Mouse (Mus musculus) left cerebral cortex, postnatal 25 days (tissue): ENCODE results near the gene Vps11. TPM values are rescaled to one million over a fixed set of nuclear protein-coding genes. Genes with fewer than 3 reads are reported as not detected.
"Not testable (repeated sequence)": the region's sequence is repeated elsewhere in the genome, so short reads cannot be mapped to it uniquely, and the experiment has no call there.

ENCODE experiments used
- DNase-seq, 2 experiments: peaks; one replicate each; pipeline ENCODE4 v3.0.0; 2022; ENCODE audit warnings: low spot score in 2 of 2, mixed read lengths in 1 of 2
- intact Hi-C: fragments of 180-260 bp; cut with DNase I; formaldehyde crosslinking; loops from one replicate; pipeline ENCODE4 v1.15.1; 2025
- total RNA-seq, 2 experiments: library from RNA; stranded (reverse); gene quantifications; 2 replicates each; pipeline ENCODE4 v1.2.3; 2021

The Vps11 gene
- total RNA-seq, 2 experiments from 2014 or later: 47.3 to 47.4 TPM

DNA sequence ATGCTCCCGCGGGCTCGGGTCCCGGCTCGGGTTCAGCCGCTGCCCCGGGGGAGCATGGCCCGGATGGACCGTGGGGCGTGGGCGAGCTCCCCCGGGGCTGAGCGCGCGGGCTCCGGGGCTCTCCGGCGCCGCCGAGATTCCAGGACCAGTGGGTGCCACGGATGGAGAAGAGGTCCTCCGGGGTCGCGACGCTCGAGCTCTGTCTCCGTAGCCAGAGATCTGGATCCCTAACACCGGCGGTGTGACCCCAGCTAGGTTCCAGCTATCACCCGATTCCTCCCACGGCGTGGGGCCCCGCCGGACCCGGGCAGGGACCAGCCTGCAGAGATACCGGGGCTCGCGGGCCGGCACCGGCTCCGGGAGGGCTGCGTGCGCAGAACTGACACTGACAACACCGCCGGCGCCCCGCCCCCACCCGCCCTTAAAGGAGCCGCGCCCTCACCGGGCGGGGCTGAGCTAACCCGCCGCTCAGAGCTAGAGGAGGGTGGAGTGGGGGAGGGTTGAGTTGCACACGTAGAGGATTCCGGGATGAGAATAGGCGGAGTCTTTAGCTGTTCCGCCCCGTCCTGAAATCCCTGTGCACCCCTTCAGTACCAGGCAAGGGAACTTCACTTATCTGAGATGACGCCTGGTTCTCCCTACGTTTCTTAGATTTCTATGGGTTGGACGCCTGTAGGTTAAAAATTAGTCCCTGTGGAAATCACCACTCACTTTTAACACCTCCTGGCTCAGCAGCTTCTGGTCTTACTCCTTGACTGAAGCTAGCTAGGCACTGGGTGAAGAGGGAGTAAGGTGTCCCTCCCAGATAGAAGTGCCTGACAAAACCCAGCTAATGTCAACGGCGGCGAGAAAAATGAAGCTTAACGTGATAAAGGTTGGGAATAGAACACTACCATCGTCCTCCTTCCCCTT, 41.3 kb downstream of the Vps11 start, which contains the start of gene C2cd2l:
Gene C2cd2l, minus strand, starts transcription at position 399 of the 912 bp plus-strand sequence.
- DNase-seq: peak; percentile 90 to 98
- intact Hi-C loops: no loop called here

- intact Hi-C loops: no loop called here
- peak in 1 of 2 experiments; percentile 28 for DNase-seq
Measured at GRCm38 (mm10) chr9:44319105-44319886, 42.2 kb downstream of the Vps11 start.

GRCm38 (mm10) chr9:44318826-44319095, 42.7 kb downstream of the Vps11 start:
- no peak for DNase-seq
- intact Hi-C loops: no loop called here

DNA sequence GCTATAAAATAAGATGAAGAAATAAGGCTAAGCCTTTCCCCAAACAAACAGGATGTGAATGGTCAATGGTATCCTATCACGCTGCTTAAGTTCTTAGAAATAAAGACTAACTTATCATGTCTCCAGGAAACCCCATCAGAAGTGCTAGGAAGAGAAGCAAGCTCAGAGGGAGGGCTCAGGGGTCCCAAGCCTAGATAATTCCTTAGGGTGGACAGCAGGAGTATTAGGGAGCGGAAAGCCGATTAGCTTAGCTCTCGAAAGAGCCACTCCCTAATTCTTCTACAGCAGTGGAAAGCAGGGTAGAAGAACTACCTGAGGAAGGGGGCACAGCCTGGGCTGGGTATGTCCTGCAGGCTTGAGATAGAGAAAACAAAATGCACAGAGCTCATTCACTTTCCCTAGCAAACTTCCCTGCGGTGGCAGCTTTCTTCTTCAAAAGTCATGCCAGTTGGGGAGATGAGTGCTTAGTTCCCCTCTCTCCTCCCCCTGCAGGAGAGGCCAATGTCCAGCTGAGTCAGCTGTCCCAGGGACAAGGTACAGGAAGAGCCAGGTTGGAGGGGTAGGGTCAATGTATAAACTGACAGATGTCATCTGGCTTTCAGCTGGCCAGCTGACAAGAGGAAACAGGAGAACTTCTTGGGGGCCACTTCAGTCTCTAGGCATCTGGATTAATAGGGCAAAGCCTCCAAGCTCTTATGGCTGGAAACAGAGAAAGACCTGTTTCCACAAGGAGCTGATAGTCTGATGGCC, 43.2 kb downstream of the Vps11 start:
- no peak for DNase-seq
- intact Hi-C loops: no loop called here

DNA sequence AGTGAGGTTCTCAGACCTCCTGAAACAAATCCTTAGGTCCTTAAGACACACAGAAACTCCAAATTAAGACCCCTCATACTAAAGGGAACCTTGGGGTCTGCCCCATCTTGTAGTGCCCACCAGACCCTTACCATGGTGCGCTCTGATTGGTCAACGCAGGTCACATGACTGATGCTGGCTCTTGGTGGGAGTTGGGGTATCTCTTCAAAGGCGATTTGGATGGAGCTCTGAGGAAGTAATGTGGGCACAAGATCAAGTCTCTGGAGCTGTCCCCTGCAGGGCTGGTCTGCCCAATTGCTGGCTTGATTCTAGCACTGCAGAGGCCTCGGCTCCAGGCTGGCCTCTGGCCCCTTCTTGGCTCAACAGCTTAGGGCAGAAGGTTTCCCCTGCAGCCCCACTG, 44.0 kb downstream of the Vps11 start:
- intact Hi-C loops: no loop called here
- no peak for DNase-seq

GRCm38 (mm10) chr9:44314910-44315309, 46.6 kb downstream of the Vps11 start:
- DNase-seq: no peak
- intact Hi-C loops: no loop called here

GRCm38 (mm10) chr9:44314257-44314547, 47.3 kb downstream of the Vps11 start:
- intact Hi-C loops: no loop called here
- DNase-seq: no peak

DNA sequence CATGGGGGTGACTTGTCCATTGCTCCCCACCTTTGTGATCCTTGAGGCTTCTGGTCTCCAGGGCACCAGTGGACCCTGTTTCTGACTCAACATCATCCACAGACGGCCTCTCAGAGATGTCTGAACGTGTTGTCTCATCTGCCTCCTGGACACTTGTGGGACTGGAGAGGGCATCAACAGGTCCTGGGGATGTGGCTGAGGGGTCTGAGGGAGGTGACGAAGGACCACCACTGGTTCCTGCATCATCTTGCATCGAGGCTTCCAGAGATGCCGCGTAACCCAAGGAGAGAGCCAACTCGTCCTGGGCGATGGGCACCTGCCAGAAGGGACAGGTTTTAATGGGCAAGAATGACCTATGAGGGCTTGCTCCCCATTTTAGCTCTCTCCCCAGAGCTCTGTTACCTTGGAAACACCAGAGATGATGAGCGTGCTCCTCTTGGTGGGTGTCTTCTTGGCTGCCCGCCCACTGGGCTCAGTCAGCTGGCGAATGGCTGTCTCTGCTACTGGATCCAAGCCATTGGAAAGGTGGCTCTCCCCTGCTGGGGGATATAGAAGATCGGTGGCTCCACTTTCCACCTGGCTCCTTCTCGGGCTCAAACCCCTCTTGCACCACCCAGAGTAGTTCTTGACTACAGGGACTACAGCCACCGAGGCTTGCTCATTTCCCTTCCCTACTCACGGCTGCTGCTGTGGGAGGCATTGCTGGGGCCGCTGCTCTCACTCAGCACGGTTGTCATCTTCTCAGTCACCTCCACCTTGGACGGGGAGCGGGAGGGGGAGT, 47.8 kb downstream of the Vps11 start:
- intact Hi-C loops: no loop called here
- peak; percentile 75 to 92 for DNase-seq

DNA sequence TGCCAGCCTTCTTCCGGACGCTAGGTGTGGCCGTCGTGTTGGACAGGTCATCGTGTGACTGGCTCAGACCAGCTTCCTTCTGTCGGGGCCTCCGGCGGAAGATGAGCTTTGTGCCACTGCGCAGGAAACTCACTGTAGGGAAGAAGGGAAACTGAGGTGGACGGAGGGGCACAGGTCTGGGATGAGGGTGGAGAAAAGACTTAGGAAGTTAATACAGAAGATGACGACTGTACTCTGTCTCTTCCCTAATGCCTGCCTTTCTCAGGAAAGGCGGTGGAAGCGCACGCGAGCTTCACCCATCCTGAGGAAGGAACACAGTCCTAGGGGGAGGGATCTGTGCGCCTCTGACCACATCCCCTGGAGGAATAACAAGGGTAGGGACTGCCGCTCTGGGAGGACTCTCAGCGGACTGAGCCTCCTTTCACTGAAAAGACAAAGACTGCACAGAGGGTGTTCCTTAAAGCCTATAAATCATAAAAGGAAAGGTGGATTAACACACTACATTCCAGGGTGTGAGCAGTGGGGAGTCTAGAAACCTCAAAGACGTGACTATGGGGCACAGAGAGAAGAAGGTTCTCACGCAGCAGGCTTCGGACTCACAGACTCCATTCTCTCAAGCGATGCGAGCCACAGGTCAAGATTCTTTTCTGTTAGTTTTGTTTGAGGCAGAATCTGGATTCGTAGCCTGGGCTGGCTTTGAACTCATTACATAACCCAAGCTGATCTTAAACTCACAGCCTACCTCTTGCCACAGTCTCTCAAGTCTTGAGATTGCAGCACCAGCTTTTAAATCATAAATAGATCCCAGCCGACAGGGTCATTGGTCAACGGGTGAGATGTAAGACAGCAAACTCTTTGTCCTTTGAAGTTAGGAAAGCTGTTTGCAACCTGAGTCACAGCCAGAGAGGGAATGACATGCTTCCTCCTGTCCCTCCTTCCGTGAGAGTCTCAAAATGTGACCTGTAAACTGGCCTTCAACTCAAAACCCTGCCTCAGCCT, 50.0 kb downstream of the Vps11 start:
- intact Hi-C loops: no loop called here
- DNase-seq: no peak

DNA sequence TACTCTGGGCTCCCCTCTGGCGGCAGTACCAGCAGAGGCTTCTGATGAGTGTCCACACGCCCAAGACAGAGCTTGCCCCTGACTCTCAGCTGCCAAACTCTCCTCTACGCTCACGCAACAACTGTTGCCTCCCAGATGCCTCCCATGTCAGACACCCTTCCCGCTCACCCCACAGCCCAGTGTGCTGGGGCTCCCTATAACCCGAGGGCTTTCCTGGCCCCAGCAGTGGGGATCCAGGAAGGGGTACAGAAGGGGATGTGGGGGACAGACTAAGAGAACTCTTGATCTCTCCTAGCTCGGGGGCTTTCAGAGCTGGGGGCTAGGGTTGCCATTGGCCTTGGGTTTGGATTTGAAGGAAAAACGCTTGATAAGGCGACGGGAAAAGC, 50.7 kb downstream of the Vps11 start:
- intact Hi-C loops: no loop called here
- no peak for DNase-seq

GRCm38 (mm10) chr9:44309756-44310155, 51.7 kb downstream of the Vps11 start:
- intact Hi-C loops: no loop called here

DNA sequence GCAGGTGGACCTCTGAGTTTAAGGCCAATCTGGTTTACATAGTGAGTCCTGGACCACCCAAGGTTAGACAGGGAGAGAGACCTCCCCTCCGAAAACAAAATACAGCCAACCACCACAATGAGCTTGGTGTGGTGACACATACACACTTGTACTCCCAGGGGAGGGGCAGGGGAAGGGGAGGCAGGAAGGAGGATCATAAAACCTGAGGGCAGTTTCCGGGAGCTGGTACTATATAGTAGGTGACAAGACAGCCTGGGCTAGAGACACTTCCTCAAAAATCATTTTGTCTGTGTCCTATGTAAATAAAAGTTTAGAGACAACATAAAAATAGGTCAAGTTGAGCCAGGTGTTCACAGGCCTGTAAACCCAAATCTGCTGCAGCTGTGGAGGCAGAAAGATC, 54.2 kb downstream of the Vps11 start:
- intact Hi-C loops: no loop called here
- no peak for DNase-seq

More at GRCm38 (mm10) chr9:44309756-44310155, 51.7 kb downstream of the Vps11 start:
- DNase-seq: no peak

GRCm38 (mm10) chr9:44306532-44306931, 54.9 kb downstream of the Vps11 start:
- intact Hi-C loops: no loop called here
- DNase-seq: no peak

DNA sequence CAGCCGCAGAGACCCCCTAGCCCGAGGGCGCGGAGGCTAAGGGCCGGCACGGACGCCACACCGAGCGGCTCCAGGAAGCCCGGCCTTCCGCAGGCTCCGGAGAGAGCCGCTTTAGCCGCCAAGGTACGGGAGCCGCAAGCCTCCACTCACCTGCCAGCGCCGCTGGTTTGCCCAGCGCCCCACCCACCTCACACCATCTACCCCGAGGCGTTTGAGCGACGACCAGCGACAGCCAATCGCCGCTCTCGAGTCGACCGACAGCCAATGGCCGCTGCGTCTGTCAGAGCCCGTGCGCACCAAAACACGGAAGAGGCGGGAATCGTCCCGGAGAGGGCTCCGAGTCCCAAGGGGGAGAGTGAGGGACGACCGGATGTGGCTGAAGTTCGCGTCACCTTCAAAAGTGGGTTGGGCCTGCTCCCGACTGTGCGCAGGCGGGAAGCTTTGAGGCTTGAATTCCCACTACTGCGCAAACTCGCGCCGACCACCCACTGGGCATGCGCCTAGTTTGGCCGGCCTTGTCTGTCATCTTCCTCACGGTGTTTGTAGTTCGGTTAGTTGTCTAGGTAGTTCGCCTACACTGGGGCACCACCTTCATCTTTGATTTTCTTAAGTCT, 55.9 kb downstream of the Vps11 start, which contains the start of gene Hinfp:
Gene Hinfp, minus strand, starts transcription at position 206 of the 614 bp plus-strand sequence.
- intact Hi-C loops: loop anchor here (2.0 kb wide), 1 partner anchor 17 kb away; the partner anchor contains the start of gene Abcg4
- peak; percentile 98 to 100 for DNase-seq

- DNase-seq, intact Hi-C loops: not testable (repeated sequence)
Measured at GRCm38 (mm10) chr9:44300001-44300400, 61.5 kb downstream of the Vps11 start.
